Mouse (Mus musculus) fibroblast of lung, adult 2 months (primary cell): ENCODE results near the gene Ccdc188.

Experiments
- DNase-seq: peaks from one replicate; pipeline ENCODE4 v3.0.0-alpha.2; 2011; ENCODE audit warnings: low read depth

The Ccdc188 gene

DNA sequence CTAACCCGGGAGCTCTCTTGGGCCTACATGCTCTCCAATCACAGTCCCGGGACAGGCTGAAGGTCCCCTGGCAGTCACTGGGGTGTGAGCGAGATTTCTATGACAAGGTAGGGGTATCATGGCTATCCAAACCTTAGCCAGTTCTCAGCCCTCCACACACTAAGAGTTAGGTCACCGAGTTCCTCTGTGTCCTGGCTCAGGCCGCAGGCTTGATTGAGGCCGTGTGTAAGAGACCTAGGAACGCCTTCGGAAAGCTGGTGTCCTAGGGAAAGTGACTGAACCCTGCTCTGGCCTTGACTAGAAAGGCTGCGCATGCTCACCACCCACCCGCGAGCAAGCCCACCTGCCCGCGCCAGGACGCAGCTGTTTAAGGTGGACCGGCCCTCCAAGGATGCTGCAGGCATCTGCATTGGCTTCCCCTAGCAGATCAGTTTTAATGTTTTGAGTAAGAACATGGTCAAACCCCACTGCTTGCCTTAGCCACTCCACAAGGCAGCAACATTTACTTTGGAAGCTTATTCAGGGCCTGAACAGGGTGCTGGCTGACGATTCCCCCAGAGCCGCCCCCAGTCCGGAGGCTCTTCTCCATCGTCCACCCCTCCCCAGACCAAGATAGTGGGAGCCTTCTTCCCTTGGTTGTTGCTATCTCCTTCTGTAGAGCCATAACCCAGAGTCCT, 17.8 kb downstream of the Ccdc188 start:
- no peak for DNase-seq

DNA sequence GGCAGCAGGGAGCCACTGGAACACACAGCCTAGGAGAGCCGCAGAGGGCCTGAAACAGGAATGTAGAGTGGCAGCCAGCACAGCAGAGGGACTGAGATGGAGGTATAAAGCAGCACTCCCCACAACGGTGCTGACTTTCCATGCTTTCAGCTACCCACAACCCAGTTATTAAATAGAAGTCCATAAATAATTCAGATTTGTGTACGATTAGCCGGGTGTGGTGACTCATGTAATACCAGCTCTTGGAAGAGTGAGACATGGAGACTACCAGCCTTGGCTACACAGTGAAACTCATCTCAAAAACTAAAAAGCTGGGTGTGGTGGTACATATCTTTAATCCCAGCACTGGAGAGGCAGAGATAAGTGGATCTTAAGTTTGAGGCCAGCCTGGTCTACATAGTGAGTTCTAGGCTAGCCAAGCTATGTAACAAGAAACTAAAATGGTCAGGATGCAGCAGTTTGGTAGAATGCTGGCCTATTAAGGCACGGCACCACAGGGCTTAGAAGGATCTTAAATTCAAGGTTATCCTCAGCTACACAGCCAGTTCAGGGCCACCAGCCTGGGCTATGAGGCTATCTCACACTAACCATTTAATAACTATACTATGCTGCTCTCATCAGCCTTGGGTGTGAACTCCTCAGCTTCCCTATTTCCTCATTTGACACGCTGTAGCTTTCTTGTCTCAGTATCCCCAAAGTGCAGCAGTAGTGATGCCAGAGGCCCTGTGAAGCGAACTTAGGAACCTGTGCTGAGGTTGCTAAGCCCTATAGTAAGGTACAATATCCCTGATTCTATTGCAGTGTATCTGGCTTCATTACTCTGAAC, 19.2 kb downstream of the Ccdc188 start:
- no peak for DNase-seq

DNA sequence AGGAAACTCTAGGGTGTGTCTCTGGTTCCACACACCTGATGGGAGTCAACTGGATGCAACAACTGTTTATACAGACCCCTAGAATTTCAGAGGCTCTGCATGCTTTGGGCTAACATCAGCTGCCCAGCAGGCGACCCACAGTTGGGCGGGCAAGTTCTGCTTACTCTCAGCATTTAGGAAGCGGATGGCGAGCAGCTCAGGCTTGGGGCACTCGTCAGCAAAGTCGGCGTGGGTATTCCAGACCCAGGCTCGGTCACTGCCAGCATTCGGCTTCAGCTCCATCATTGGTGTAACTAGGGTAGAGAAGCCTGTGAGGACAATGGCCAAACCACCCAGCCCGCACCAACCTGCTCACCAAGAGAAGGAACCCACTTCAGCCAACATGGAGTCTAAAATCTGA, 23.9 kb downstream of the Ccdc188 start:
- no peak for DNase-seq

DNA sequence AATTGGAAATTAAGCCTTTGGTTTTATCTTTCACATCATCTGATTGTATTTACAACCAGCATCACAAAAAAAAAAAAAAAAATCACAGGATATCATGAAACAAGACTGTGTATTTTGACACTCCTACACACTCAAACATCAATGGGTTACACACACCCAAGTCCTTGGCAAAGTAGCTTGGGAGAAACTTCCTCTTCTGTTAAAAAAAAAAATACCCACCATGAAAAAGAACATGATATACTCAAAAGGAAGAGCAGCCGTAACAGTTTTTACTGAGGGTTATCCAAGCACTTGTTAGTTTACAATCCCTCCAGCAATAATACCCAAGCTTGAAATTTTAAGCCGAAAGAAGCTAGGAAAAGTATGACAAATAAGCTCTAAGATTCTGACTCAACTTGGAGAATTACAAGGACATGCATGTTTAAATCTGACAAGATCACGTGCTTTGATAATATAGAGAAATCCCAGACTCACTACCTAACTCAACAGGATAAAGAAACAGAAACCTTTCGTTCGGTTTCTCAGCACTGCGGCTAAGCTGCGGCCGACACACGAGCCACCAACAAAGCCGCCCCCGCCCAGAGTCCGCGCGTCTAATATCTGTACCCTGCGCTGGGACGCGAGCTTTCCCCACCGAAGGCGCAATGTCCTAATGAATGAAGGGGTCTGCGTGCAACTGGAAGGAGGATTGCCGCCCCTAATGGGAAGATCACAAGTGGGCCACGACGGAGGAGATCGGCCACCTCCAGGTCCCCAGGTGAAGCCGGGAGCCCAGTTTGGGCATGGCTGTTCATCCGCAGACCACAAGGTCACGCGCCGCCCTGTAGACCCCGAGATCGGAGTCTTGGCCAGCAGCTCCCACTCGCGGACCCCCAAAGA, 30.1 kb downstream of the Ccdc188 start:
- DNase-seq: no peak

GRCm38 (mm10) chr16:18248433-18249363, 31.0 kb downstream of the Ccdc188 start, which contains the start of the genes Trmt2a and Ranbp1:
Trmt2a (plus strand) TSS chr16:18248679.
Ranbp1 (minus strand) TSS chr16:18248732.
- peak; percentile 92 for DNase-seq

- DNase-seq: no peak
These were observed 31.8 kb downstream of the Ccdc188 start for GRCm38 (mm10) chr16:18249364-18249967.

- DNase-seq: no peak
These were observed 32.6 kb downstream of the Ccdc188 start for GRCm38 (mm10) chr16:18250231-18250630.

DNA sequence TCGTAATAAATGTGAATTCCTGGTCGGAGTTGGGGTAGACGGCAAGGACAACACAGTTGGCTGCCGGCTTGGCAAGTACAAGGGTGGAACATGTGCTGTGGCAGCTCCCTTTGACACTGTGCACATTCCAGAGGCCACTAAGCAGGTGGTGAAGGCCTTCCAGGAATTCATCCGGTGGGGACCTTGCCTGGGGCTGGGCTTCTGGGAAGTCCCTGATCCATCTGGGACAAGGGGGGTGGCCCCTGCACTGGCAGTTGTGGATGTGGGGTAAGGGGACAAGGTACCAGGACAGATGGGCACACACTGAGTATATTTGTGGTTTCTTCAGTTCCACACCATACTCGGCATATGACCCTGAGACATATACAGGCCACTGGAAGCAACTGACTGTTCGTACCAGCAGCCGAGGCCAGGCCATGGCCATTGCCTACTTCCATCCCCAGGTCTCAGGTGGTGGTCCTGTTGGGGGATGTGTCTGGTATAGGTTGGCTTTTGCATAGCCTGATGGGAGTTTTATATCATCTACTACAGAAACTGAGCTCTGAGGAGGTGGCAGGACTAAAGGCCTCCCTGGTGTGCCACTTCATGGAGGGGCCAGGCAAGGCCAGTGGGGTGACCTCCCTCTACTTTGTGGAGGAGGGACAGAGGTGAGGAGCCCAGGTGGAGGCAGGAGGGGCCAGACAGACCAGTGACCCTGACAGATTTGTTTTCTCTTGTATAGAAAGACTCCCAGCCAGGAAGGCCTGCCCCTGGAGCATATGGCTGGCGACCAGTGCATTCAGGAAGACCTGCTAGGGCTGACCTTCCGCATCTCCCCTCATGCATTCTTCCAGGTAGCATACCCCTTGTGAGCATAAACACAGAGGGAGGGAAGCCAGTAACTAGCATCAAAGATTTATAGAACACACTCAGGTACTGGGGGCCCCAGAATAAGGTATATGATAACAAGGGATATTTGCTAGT, 33.4 kb downstream of the Ccdc188 start:
- DNase-seq: no peak

DNA sequence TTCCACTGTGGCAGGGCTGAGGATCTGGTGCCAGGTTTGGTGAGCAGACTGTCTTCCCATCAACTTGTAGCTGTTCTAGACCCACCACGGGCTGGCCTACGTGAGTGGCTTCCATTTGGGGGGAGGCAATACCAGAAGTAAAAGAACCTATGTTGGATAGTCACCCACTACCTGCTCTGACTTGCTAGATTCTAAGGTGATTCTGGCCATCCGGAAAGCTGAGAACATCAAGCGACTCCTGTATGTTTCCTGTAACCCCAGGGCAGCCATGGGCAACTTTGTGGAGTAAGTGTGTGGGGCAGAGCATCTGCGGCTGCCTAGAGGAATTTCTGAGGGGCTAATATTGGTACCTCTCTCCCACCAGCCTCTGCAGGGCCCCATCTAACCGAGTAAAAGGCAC, 35.1 kb downstream of the Ccdc188 start:
- DNase-seq: no peak

GRCm38 (mm10) chr16:18253866-18254265, 36.2 kb downstream of the Ccdc188 start:
- DNase-seq: no peak

- DNase-seq: no peak
These were observed 40.5 kb downstream of the Ccdc188 start, which contains the start of gene Gm49776 for GRCm38 (mm10) chr16:18258221-18258620. Gm49776 (minus strand) TSS chr16:18258321.

DNA sequence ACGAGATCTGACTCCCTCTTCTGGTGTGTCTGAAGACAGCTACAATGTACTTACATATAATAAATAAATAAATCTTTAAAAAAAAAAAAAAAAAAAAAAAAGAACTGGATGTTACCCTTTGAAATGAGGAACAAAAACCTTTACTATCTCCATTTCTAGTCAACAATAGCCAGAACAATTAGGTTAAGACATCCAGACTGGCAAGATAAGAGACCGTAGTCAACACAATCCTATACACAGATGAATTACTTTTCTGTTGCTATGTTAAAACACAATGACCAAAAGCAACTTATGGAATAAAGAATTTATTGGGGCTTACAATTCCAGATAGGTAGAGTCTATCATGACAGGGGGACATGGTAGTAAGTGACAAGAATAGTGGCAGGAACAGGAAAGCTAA, 47.3 kb downstream of the Ccdc188 start:
- DNase-seq: no peak

DNA sequence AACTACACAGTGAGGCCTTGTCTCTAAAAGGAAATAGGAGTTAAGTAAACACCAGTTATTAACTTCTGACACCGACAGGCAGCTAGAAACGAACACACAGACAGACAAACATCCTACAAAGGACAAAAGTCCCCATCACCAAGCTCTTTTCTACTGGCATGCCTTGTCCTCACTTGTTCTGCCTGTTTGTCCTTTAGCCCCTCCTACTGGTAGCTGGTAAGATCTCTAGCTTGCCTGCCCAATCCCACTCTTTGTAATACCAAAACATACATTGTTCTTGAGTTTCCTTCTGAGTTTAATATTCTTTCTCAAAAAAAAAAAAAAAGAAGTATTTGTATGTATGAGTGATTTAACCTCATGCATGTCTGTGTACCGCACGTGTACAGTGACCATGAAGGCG, 50.5 kb downstream of the Ccdc188 start:
- no peak for DNase-seq
